Mouse (Mus musculus) ES-E14 (cell line): ENCODE data around the gene Phf7. TPM values are rescaled to one million over a fixed set of nuclear protein-coding genes. Genes with fewer than 3 reads are reported as not detected.

Experiments
- DNase-seq: peaks from one replicate; pipeline ENCODE4 v3.0.0-alpha.2; 2013; ENCODE audit warnings: low read depth, low spot score
- H3K27ac ChIP-seq: 2 replicates; pipeline ENCODE4 v1.5.1; 2012; ENCODE audit warnings: low read depth, mild to moderate bottlenecking, low read length, moderate library complexity, mixed read lengths; ENCODE audit not compliant: poor library complexity, insufficient read depth, severe bottlenecking
- H3K36me3 ChIP-seq: 2 replicates; pipeline ENCODE4 v1.6.1; 2012; ENCODE audit warnings: mild to moderate bottlenecking, low read length, moderate library complexity, mixed read lengths; ENCODE audit not compliant: control insufficient read depth, poor library complexity, insufficient read depth, severe bottlenecking
- H3K4me1 ChIP-seq, 2 experiments: fragments of 150-350 bp in 1 of 2; sonication (generic) in 1 of 2; 2 replicates each; pipeline ENCODE4 v1.6.1; 2012; ENCODE audit warnings: low read length in 2 of 2, mild to moderate bottlenecking in 1 of 2, mixed read lengths in 1 of 2; ENCODE audit not compliant: control insufficient read depth in 2 of 2, insufficient read depth in 2 of 2, poor library complexity in 1 of 2
- H3K4me3 ChIP-seq, 2 experiments: fragments of 150-350 bp in 1 of 2; sonication (generic) in 1 of 2; 2 replicates each; pipeline ENCODE4 v1.5.1; 2012; ENCODE audit warnings: low read length in 2 of 2, low read depth in 1 of 2, mild to moderate bottlenecking in 1 of 2, mixed read lengths in 1 of 2; ENCODE audit not compliant: insufficient read depth in 1 of 2, poor library complexity in 1 of 2, severe bottlenecking in 1 of 2
- H3K9ac ChIP-seq: 2 replicates; pipeline ENCODE4 v1.6.1; 2012; ENCODE audit warnings: low read depth, mild to moderate bottlenecking, low read length, mixed read lengths; ENCODE audit not compliant: poor library complexity, insufficient read depth, severe bottlenecking
- H3K9me3 ChIP-seq: fragments of 150-350 bp; sonication (generic); 2 replicates; pipeline ENCODE4 v1.6.1; 2012; ENCODE audit warnings: low read depth, mild to moderate bottlenecking, low read length; ENCODE audit not compliant: control insufficient read depth, insufficient read depth
- CHD2 ChIP-seq: IDR thresholded peaks from 2 replicates; pipeline ENCODE4 v1.6.1; 2014; ENCODE audit warnings: mild to moderate bottlenecking, low read depth, low read length, inconsistent platforms
- HCFC1 ChIP-seq: IDR thresholded peaks from 2 replicates; pipeline ENCODE4 v1.6.1; 2012; ENCODE audit warnings: low read length, inconsistent platforms, borderline replicate concordance; ENCODE audit not compliant: insufficient read depth
- MAFK ChIP-seq: IDR thresholded peaks from 2 replicates; pipeline ENCODE4 v1.6.1; 2014; ENCODE audit warnings: mild to moderate bottlenecking, low read depth, low read length, inconsistent platforms; ENCODE audit not compliant: insufficient read depth
- ZC3H11A ChIP-seq: IDR thresholded peaks from 2 replicates; pipeline ENCODE4 v1.6.1; 2012; ENCODE audit warnings: low read depth, mild to moderate bottlenecking, inconsistent platforms, low read length, borderline replicate concordance
- ZNF384 ChIP-seq: IDR thresholded peaks from 2 replicates; pipeline ENCODE4 v1.6.1; 2012; ENCODE audit warnings: low read depth, low read length, inconsistent platforms
- in situ Hi-C, 2 experiments: fragments of 600-800 bp; cut with MboI; formaldehyde crosslinking; loops; one replicate each; pipeline ENCODE4 v1.15.1; 2025; ENCODE audit warnings: low sequenced_read_pairs in 2 of 2, inconsistent platforms in 1 of 2; ENCODE audit not compliant: unreplicated experiment in 2 of 2
- total RNA-seq: library from RNA; depleted of rRNA; stranded (reverse); fragments of 300-350 nt; gene quantifications from 2 replicates; pipeline ENCODE4 v1.2.3, GENCODE M21; 2012

Phf7 gene
- total RNA-seq, 1 experiment, result 5.3 TPM

DNA sequence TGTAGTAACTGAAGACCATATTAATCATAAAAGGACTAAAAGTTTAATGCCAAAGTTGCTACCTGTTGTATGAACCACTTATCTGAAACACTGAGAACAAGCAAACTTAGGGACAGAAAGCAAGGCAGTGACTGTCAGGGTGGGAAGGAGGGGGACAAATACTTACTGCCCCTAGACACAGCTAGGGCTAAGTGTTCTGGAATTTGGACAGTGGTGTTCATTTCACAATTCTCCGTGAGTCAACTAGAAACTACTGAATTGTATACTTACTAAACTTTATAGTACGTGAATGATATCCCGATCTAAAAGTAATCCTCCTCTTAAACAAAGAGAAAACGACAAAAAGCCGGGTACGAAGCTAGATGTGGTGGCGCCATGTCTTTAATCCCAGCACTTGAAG is 51.5 kb downstream of the Phf7 start:
- no peak for TF ChIP-seq HCFC1
- no peak for TF ChIP-seq ZC3H11A
- TF ChIP-seq ZNF384, result no peak
- TF ChIP-seq CHD2, result no peak
- no peak for TF ChIP-seq MAFK
- Histone ChIP-seq H3K9ac (no peak overlapping the region), H3K4me3 (no peak overlapping the region), H3K27ac (no peak overlapping the region), H3K4me1 (peaks cover 0 to 2% of the 10 kb centered on the region in 2 experiments; a peak in 1 of 4 replicates), H3K9me3 (no peaks in the 10 kb centered on the region), H3K36me3 (peaks cover 46% of the 10 kb centered on the region)
- in situ Hi-C loops, result no loop called here
- no peak for DNase-seq

- Histone ChIP-seq H3K9me3 (no peaks in the 10 kb centered on the region), H3K4me1 (no peaks in the 10 kb centered on the region), H3K4me3 (no peak overlapping the region), H3K36me3 (peaks cover 39% of the 10 kb centered on the region), H3K27ac (no peak overlapping the region), H3K9ac (peak overlapping the region; percentile 14; the same call in 1 of the 2 replicates)
- no peak for TF ChIP-seq ZNF384
- TF ChIP-seq HCFC1, result no peak
- TF ChIP-seq MAFK, result no peak
- no peak for TF ChIP-seq CHD2
- TF ChIP-seq ZC3H11A, result no peak
- in situ Hi-C loops, result no loop called here
- no peak for DNase-seq
Observed at GRCm38 (mm10) chr14:31197547-31198516, 53.3 kb downstream of the Phf7 start.

DNA sequence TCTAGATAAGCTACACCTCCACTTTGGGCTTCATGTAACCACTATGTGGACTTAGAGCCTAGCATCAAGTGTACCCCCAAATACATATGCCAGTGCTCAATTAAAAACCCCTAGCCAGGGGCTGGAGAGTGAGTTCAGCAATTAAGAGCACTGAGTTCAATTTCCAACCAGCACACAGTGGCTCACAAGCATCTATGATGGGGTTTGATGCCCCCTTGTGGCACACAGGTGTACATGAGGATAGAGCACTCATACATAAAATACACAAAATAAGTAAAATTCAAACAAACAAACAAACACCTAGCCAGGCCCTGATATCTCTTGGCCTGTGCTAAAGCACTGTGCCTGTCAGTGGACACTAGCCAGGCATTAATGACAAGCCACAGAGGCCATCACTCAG is 55.1 kb downstream of the Phf7 start:
- in situ Hi-C loops, result no loop called here
- Histone ChIP-seq H3K36me3 (peaks cover 40% of the 10 kb centered on the region), H3K4me3 (no peak overlapping the region), H3K4me1 (no peaks in the 10 kb centered on the region), H3K9ac (no peak overlapping the region), H3K27ac (no peak overlapping the region), H3K9me3 (no peaks in the 10 kb centered on the region)
- TF ChIP-seq ZNF384, result no peak
- TF ChIP-seq CHD2, result no peak
- no peak for TF ChIP-seq HCFC1
- TF ChIP-seq MAFK, result no peak
- TF ChIP-seq ZC3H11A, result no peak
- DNase-seq, result no peak

- in situ Hi-C loops, result no loop called here
- Histone ChIP-seq H3K27ac (no peak overlapping the region), H3K4me1 (no peaks in the 10 kb centered on the region), H3K9ac (no peak overlapping the region), H3K4me3 (no peak overlapping the region), H3K9me3 (no peaks in the 10 kb centered on the region), H3K36me3 (peaks cover 42% of the 10 kb centered on the region)
- no peak for TF ChIP-seq ZC3H11A
- no peak for TF ChIP-seq HCFC1
- TF ChIP-seq ZNF384, result no peak
- TF ChIP-seq CHD2, result no peak
- TF ChIP-seq MAFK, result no peak
- no peak for DNase-seq
Observed at GRCm38 (mm10) chr14:31195521-31195920, 55.6 kb downstream of the Phf7 start.
